Mouse (Mus musculus): ENCODE measurements around the gene Ndufb4.
"Not testable (repeated sequence)": the region's sequence is repeated elsewhere in the genome, so short reads cannot be mapped to it uniquely, and the experiment has no call there.

Gene Ndufb4

GRCm38 (mm10) chr16:37653731-37654657, at the start of gene Ndufb4:
Ndufb4 (minus strand) TSS chr16:37654453.
- DNase-seq: peak; percentile 97 to 99

- DNase-seq: no peak
Observed at GRCm38 (mm10) chr16:37703884-37704283, 49.6 kb upstream of the Ndufb4 start.

GRCm38 (mm10) chr16:37700071-37700470, 45.8 kb upstream of the Ndufb4 start:
- not testable (repeated sequence) for DNase-seq

- no peak for DNase-seq
Observed at GRCm38 (mm10) chr16:37698767-37699166, 44.5 kb upstream of the Ndufb4 start.

GRCm38 (mm10) chr16:37697271-37697670, 43.0 kb upstream of the Ndufb4 start:
- no peak for DNase-seq

- peak in 1 of 2 experiments; percentile 44 for DNase-seq
Observed at GRCm38 (mm10) chr16:37690932-37691730, 36.9 kb upstream of the Ndufb4 start.

- DNase-seq: no peak
Observed at GRCm38 (mm10) chr16:37690465-37690864, 36.2 kb upstream of the Ndufb4 start.

GRCm38 (mm10) chr16:37689934-37690333, 35.7 kb upstream of the Ndufb4 start:
- no peak for DNase-seq

- DNase-seq: peak in 1 of 2 experiments; percentile 39
Observed at GRCm38 (mm10) chr16:37689251-37689926, 35.1 kb upstream of the Ndufb4 start.

GRCm38 (mm10) chr16:37688181-37688580, 33.9 kb upstream of the Ndufb4 start:
- peak in 1 of 2 experiments; percentile 40 for DNase-seq

- DNase-seq: no peak
Observed at GRCm38 (mm10) chr16:37687301-37687980, 33.2 kb upstream of the Ndufb4 start.

- DNase-seq: no peak
Observed at GRCm38 (mm10) chr16:37686834-37687233, 32.6 kb upstream of the Ndufb4 start.

- DNase-seq: no peak
Observed at GRCm38 (mm10) chr16:37685946-37686600, 31.8 kb upstream of the Ndufb4 start.

GRCm38 (mm10) chr16:37684634-37685441, 30.6 kb upstream of the Ndufb4 start:
- peak; percentile 83 to 87 for DNase-seq

- peak; percentile 41 to 60 for DNase-seq
Observed at GRCm38 (mm10) chr16:37684259-37684633, 30.0 kb upstream of the Ndufb4 start.

GRCm38 (mm10) chr16:37683154-37684130, 29.2 kb upstream of the Ndufb4 start:
- DNase-seq: peak; percentile 18 to 58

GRCm38 (mm10) chr16:37682309-37682975, 28.2 kb upstream of the Ndufb4 start:
- peak; percentile 89 to 93 for DNase-seq

- no peak for DNase-seq
Observed at GRCm38 (mm10) chr16:37680831-37681230, 26.6 kb upstream of the Ndufb4 start.

- DNase-seq: no peak
Observed at GRCm38 (mm10) chr16:37680216-37680615, 26.0 kb upstream of the Ndufb4 start.

Data from kidney, postnatal 25 days (tissue).